Mouse (Mus musculus) adrenal gland, adult (tissue): ENCODE measurements around the gene Mgat5b.

ENCODE experiments used
- DNase-seq, 2 experiments: peaks; one replicate each; pipeline ENCODE4 v3.0.0; 2022 to 2023; ENCODE audit warnings: low spot score in 1 of 2; ENCODE audit not compliant: inconsistent age in 2 of 2

The Mgat5b gene

DNA sequence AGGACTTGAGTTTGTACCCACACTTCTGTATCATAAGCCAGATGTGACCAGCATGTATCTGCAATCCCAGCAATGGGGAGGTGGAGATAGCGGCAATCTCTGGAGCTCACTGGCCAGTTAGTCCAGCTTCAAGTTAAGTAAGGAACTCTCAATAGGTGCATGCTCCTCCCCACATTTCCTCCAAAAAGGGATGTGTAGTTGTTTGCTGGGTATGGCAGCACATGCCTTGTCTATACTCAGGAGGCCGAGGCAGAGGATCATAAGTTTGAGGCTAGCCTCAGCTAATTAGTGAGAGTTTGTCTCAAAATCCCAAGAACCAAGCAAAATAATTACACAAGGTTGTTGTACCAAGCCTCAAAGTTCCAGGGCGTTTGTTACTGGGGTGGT is 110.9 kb downstream of the Mgat5b start:
- DNase-seq: no peak

DNA sequence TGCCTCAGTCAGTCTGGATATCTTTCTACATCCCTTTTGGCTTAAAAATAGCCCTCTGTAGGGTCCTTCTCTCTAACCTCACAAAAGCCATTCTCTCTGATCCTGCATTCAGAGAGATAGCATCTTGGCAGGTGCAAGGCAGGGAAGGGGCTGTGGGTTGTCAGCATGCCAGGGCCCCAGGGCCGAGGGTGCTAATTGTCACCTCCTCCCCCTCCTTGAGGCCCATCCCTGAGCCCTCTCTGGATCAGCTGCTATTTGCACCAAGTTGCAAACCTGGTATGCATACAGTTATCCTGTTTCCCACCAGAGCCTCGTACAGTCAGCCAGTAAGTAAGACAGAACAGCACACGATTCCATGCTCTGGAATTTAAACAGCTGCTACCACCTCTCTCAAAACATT is 111.4 kb downstream of the Mgat5b start:
- DNase-seq: no peak

DNA sequence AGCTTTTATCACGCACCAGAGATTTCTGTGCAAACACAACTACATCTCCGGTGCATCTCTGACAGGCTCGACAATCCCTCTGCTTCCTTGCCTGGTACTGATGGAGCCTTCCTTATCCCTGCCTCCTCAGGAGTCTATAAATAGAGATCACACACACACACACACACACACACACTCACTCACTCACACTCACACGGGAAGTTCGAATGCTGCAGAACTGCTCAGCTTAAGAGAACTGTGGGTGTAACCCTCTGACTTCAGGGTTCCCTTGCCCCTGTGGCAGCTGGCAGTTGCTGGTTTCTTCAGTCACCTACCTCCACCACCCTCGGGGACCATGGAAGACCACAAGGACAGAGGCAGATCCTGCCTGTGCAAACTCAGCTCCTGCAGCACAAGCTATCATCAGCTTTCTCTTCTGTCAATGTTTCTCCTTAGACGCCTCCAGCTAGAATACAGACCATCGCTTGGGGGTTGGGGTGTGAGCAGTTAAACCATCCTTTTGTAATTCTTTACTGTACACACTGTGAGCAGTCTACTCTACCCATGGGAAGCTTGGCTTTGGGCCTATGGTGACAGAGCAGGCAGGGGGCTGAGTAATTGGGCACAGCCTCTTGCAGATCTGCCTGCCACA is 111.9 kb downstream of the Mgat5b start:
- no peak for DNase-seq

DNA sequence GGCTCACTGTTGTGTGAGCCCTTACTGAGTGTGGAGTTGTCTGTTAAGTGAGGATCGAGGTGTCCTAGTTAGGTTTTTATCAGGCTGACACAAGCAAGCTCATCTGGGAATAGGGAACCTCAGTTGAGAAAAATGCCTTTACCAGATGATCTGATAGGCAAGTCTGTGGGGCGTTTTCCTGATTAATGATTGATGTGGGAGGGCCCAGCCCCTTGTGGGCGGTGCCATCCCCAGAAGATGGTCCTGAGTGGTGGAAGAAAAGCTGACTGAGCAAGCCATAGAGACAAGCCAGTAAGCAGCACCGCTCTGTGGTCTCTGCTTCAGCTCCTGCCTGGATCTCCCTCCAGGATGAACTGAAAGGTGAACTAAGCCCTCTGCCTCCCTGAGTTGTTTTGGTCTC is 112.6 kb downstream of the Mgat5b start:
- no peak for DNase-seq

DNA sequence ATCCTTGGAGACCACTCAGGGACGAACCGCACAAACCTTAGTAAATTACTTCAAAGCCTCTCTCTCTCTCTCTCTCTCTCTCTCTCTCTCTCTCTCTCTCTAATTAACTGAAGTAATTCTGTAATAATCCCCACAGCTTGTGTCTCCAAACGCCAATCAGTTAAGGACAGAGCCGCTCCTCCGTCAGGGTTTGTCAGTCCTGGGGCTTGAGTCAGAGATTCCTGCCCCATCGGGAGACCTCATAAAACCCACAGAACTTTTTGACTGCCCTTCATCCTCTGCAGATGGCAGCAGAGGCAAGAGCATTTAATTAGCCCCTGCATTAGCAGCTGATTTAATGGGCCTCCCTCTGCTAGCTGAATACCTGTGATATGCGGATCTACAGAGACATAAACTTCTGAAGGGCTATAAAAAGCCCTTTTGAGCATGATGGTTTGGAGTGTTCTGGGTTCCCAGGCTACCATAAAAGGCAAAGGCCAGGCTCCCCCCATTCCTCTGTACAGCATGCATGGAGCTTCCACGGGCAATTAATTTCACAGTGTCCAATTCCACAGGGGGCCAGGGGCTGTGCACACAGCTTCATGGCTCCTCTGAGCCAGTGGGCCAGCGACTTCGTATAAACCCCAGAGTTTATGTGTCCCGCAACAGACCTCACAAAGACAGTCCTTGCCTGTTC is 117.1 kb downstream of the Mgat5b start:
- no peak for DNase-seq
